Mouse (Mus musculus): ENCODE measurements at regions not wholly inside any gene's neighbourhood (a gene's known extent, or its start where the extent isn't known, plus 50 kb on each side); places are given as distances from the start of the nearest gene placed in this dataset.

DNA sequence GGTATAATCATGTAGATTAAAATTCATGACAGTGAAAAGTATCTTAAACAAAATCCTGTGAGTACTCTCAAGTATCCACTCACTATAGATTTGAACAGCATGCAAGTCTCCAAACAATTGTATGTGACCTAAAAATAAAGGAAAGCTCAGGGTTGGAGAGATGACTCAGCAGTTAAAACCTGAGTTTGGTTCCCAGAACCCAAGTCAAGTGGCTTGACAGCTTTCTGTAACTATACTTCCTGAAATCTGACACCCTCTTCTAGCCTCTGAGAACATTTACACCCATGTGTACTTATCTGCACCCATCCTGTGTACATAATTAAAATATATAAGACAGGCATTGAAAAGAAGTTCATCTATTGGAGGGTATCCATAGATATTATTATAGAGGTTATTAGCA is 770.2 kb upstream of the Sel1l start:
- no peak for DNase-seq (ENCODE audit: low read depth)

DNA sequence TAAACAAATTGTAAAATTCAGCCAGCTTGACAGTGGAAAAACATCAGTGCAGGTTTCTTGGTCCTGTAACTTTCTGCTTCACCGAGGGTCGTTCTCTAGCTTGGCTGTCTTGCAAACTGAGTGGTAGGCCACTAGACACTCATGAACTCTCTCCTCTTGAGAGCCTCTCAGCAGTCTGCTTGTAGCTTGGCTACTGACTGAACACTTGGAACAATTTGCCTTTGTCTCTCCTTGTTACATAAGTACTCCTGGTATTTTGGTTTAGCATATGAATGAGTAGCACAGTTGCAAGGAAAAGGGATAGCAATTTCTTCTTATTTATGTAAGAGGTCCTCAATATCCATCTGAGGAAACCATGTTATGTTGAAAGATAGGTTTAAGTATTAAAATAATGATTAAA is 769.6 kb upstream of the Sel1l start:
- no peak for DNase-seq (ENCODE audit: low read depth)

DNA sequence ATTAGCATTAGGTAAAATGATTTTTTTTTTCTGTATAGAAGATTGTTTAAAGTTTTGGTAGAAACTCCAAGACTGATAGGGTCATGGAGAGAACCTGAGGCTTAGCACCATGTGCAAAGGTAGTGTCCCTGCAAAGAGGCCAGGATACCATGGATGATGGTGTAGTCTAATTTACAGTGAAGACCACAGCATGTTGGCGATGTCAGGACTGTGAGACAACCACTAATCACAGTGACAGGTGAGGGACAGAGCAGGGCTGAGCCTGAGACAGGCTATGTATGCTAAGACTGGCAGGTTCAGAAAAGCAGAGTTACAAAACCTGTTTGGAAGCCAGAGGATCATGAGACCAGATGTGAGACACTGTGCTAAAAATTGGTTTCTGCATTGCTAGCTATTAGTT is 752.7 kb upstream of the Sel1l start:
- DNase-seq (ENCODE audit: low read depth), result no peak

DNA sequence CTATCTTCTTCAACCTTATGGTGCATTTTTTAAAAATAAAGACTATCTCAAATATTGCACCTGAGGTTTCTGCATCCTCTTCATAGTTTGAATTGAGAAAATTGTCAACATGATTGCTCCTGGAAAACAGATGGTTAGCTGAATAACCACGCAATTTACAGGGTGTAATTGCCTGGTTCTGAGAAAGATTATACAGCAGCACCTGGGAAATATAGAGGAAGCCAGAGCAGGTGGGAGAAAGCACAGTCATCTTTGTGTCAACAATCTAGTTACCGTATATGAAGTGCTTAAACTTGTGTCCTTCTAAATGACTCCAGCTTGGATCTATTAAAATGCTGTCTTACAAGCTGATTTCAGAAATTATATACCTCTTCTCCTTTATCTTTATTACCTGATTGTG is 740.8 kb upstream of the Sel1l start:
- DNase-seq (ENCODE audit: low read depth), result no peak

DNA sequence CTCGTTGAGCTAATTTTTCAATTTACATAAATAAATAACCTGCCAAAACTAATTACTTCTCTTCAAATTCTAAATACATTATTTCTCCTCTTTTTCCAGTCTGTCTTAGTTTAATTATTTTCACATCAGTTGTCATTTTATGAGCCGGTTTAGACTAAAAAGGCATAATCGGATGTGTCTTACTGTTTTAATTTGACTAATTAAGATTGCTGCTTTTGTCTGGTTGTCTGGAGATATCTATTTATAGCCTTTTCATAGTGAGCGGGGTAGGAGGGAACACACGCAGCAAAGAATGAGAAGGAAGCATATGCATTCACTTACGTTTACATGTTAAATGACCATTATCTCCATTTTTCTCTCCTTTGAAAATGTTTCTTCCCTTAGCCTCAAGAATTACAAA is 740.3 kb upstream of the Sel1l start:
- no peak for DNase-seq (ENCODE audit: low read depth)

DNA sequence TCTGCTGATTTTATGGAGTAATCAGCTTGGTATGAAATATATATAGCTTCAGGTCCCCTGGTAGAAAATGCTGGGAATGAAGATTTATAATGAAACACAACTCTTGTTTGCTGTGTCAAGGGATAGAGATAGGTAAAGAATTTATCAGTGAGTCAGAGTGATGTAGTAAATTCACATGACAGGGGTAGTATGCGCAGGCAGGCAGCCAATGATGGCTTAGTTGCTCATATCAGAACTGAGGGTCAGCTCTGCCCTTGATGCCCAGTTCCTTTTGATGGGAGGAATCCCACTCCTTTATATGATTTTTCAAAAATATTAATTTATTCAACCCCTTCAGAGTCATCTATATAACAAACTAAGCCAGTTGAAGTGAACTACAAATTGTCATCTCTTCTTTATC is 729.6 kb upstream of the Sel1l start:
- DNase-seq (ENCODE audit: low read depth), result no peak
